Mouse (Mus musculus) spleen, adult 2 months (tissue): ENCODE measurements around the gene Klhdc9.

Source experiments
- CTCF ChIP-seq: fragments of 200-500 bp; IDR thresholded peaks from 2 replicates; pipeline ENCODE4 v1.5.1; 2011; ENCODE audit warnings: mild to moderate bottlenecking, inconsistent platforms; ENCODE audit not compliant: insufficient read depth, insufficient read length, insufficient replicate concordance; ENCODE audit errors: extremely low read depth
- POLR2A ChIP-seq: fragments of 200-500 bp; IDR thresholded peaks from 2 replicates; pipeline ENCODE4 v1.6.1; 2011; ENCODE audit warnings: low read depth, low read length, inconsistent platforms

DNA sequence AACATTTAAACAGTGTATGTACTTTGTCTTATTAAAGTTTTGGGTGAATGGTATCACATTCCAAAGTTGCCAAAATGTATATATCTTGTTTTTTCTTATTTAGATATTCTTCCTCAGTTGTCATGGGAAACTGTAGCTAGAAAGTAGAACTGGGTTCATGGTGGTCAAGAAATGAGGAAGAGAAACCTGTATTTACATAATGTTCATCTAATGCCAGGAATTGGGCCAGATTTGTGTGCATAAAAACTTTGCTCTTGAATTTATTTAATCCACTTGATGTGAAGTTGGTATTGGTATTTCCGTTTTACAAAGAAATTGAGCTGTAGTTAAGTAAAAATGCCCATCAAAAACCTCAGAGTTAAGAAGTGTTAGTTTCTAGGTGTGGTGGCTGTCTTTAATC is 49.6 kb upstream of the Klhdc9 start:
- no peak for TF ChIP-seq CTCF
- no peak for TF ChIP-seq POLR2A
